Mouse (Mus musculus) macrophage (primary cell): ENCODE measurements at regions not wholly inside any gene's neighbourhood (a gene's known extent, or its start where the extent isn't known, plus 50 kb on each side); places are given as distances from the start of the nearest gene placed in this dataset.

Experiments used
- H3K27ac ChIP-seq: fragments of 350-480 bp; formaldehyde crosslinking; 2 replicates; pipeline ENCODE4 v1.9.0; 2021
- H3K36me3 ChIP-seq: fragments of 350-480 bp; formaldehyde crosslinking; 2 replicates; pipeline ENCODE4 v1.9.0; 2021; ENCODE audit errors: inconsistent target
- H3K4me3 ChIP-seq: fragments of 350-480 bp; formaldehyde crosslinking; 2 replicates; pipeline ENCODE4 v1.9.0; 2021; ENCODE audit errors: inconsistent target
- H3K79me2 ChIP-seq: fragments of 350-480 bp; formaldehyde crosslinking; 2 replicates; pipeline ENCODE4 v1.9.0; 2021; ENCODE audit errors: inconsistent target
- WGBS: methylation state at CpG from one replicate; pipeline ENCODE4 v1.1.7; 2026; ENCODE audit warnings: inconsistent platforms; ENCODE audit not compliant: missing documents; 5-methylcytosine and 5-hydroxymethylcytosine counted together

DNA sequence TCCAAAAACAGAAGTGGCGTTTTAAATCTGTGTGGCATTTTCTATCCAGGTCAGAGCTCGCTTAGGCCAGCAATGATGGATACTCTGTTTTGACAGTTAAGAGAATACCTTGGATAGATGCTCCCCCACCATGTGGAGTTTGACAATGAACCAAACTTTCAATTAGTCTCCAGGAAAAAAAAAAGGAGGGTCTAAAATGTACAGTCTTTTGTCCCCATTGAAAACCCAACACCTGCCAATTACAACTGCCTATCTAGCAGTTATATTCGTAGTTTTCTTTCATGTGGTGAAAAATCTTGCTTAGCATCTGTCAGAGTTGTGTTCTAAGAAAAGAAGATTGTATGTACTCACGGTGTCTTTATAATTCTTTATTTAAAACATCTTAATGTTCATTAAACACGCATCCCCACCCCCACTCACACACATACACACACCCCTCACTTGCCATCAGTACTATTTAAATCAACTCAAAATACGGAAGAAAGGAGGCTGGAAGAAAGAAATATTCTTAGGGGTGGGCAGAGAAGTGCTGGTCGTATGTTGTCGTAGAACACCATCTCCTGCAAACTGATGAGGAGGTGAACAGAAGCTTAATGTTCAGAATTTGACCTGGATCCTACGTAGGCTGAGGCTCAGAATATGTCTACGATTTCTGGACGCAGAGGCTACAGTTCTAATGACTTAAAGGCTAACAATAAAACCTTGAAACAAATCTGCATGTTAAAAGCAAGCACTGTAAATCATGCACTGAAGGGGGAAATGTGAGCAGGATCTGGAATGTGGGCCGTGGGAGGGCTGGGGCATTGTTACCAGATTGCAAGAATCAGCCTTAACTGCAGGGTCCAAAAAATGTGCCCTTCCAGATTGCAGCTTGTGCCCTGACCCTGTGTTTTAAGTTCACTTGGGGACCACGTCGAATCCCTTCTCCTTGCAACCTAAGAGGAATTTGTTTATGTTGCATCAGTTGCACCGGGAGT is 147.2 kb upstream of the Hhip start:
- Histone ChIP-seq H3K4me3 (no peak overlapping the region), H3K79me2 (no peaks in the 10 kb centered on the region), H3K27ac (no peak overlapping the region), H3K36me3 (no peaks in the 10 kb centered on the region)
- 76% methylated on average over 14 of the region's 15 CpGs for whole genome bisulfite sequencing

DNA sequence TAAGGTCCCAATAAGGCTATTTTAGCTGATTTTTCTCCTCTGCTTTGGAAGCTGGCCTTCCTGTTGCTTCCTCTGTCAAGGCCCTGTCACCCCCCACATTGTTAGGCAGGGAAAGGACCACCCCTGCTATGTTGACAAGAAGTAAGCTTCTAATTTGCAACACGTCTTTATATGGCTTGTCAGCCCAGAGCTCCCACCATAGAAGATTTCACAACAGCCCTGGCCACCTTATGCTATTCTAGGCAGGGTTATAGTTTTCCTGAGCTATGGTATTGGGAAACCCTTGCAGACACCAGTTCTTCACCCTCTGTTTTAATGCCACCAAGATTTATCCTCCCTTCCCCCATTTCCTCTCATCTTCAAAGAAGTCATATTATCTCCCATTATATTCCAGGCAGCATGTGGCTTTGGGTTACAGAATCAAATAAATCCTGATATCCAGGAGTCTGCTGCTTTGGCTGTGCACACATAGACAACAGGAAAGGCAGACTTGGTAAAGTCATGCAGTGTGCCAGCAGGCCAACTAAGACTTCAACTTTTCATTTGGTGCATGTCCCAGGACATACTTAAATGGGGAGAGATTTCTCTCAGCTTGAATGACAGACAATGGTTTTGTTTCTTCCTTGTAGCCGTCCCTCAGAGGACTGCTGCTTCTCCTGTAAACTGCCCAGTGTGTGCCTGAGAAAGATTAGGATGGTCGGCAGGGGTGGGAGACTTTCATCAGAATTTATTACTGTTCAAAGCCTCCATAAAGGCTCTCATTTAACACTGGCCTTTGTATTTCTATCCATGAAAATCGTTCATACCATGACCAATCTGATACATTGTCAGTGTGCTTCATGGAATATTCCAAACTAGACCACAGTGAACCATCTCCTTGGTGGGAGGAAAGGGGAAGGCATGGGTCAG is 146.2 kb upstream of the Hhip start:
- WGBS: 70% methylated on average over 4 of the region's 4 CpGs
- H3K27ac ChIP-seq: no peak overlapping the region
- H3K79me2 ChIP-seq: no peaks in the 10 kb centered on the region
- no peak overlapping the region for H3K4me3 ChIP-seq
- H3K36me3 ChIP-seq: no peaks in the 10 kb centered on the region

DNA sequence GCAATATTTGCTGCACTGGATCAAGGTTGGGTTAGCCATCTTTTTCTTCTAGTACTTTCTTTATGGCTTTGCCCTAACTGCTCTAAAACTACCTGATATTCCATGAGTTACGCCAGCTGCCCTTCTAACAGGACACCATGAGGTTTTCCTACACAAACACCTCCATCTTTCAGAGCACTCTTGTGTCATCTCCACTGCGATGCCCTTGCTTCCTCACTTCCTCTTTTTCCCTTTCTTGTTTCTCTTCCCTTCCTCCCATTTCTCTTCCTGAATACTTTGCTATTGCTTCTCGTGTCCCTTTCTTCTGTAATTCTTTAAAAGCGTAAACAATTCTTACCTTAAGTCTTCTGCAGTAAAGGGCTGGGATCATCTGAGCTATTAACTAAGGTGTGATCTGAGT is 139.9 kb upstream of the Hhip start:
- no peak overlapping the region for H3K4me3 ChIP-seq
- H3K36me3 ChIP-seq: no peaks in the 10 kb centered on the region
- no peaks in the 10 kb centered on the region for H3K79me2 ChIP-seq
- 33% methylated on average over 4 of the region's 4 CpGs for WGBS
- no peak overlapping the region for H3K27ac ChIP-seq

DNA sequence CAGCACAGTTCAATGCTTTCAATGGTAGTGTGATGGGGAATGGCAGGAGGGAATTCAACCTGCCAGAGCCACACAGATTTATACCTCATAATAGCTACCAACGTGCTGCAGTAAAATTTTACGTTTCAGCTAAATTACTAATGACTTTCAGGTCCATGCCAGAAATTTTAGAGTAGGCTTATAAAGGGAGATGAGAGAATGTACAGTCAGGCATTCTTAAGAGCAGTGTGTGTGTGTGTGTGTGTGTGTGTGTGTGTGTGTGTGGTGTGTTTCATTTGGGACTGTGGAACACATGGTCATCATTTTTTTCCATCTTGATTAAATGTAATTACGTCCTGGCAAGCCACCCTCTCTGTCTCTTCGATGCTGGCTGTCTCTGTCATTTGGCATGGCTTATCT is 132.7 kb upstream of the Hhip start:
- no peaks in the 10 kb centered on the region for H3K79me2 ChIP-seq
- no peak overlapping the region for H3K4me3 ChIP-seq
- no peaks in the 10 kb centered on the region for H3K36me3 ChIP-seq
- H3K27ac ChIP-seq: no peak overlapping the region
- 89% methylated on average over 4 of the region's 4 CpGs for WGBS

DNA sequence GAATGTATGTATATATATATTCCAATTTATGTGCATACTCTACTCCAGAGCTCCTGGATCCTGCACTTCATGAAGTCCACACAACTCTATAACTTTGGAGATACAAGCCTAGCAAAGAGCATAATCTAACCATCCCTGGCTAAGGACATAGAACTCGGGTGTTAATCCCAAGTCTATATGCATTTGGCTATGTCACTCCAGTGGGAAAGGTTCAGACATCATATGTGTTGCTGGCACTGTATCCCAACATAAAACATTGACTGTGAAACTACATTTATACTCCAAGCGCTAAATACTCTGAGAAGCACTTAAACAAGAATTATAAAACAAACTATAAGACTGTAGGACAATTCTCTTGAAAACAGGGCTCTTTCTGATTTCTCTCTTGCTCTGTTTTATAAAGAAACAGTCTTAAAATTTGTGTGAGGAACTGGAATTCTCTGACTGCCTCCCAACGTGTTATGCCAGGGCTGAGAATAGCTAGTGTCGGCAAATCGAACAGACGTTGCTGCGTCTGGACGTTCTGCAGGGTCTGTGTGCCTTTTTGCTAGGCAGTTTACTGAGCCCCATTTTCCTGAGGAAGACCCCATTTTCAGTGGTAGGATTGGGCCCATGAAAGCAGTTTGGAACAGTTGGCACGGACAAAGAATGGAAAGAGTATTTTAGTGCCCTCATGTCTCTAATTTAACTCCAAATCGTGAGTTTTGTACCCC is 132.1 kb upstream of the Hhip start:
- Histone ChIP-seq H3K79me2 (no peaks in the 10 kb centered on the region), H3K36me3 (no peaks in the 10 kb centered on the region), H3K4me3 (no peak overlapping the region), H3K27ac (no peak overlapping the region)
- WGBS: 92% methylated on average over 10 of the region's 10 CpGs

DNA sequence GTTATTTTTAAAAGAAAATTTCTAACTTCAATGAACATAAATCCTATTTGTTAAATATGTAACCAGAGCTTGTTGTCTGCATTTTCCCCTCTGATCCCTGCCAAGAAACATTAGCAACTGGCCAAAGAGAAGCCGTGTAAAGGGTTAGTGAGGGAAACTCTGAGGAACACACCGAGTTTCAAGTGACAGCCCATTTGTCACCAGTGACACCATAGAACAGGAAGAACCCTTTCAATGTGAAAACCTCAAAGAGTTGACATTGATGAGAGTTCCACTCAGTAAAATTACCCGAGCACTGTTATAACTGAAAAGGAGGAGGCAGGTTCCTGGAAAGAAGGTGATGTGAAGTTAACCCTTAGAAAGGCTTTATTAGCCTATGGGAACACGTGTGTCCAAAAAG is 127.5 kb upstream of the Hhip start:
- 10% methylated on average over 4 of the region's 4 CpGs for WGBS
- Histone ChIP-seq H3K79me2 (no peaks in the 10 kb centered on the region), H3K4me3 (no peak overlapping the region), H3K27ac (no peak overlapping the region), H3K36me3 (no peaks in the 10 kb centered on the region)

DNA sequence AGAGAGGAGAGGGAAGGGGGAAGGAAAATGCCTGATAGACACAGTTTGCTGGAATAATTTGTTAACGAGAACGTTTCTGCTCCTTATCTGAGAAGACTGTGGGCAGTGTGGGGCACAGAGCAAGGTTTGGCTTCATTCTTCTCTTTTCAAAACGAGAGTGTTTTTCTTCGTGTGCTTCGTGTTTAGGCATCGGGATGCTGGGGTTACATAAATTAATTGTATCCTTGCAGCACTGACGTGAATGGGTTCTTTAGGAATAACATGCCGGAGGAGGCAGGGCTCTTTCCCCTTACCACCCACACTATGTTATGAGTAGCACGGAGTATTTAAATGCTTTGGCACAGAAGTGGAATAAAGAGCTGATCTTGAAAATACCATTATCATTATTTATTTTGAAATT is 110.9 kb upstream of the Hhip start:
- Histone ChIP-seq H3K79me2 (no peaks in the 10 kb centered on the region), H3K27ac (no peak overlapping the region), H3K36me3 (no peaks in the 10 kb centered on the region), H3K4me3 (no peak overlapping the region)
- WGBS: 85% methylated on average over 8 of the region's 9 CpGs

DNA sequence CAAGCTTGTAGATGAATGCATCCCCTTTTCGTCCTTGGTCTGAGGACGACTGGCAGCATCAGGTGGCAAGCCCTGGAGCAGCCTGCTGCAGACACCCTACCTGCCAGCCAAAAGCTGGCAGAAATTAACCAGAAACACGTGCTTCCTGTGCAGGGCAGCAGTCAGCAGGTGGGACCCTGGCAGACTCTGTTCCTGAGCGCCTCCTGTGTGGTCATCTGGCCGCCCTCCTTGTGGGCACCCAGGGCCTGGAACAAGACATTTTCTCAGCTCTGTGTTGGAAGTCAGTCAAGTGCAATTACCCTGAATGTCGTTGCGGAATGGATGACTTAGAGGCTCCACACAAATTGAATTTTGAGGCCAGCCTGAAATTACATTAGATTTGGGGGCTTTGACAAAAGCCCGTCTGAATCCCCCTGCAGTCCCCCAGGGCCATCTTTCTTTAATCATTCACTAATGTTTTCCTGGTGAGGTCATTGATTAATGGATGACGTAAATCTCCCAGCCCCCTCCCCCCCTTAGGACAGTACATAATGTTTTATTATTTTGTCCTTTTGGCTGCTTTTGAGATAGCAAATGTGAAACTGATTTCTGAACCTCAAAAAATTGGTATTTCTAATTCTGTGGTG is 91.8 kb upstream of the Hhip start:
- Histone ChIP-seq H3K36me3 (no peaks in the 10 kb centered on the region), H3K79me2 (no peaks in the 10 kb centered on the region), H3K27ac (no peak overlapping the region), H3K4me3 (no peak overlapping the region)
- WGBS: 58% methylated on average over 9 of the region's 9 CpGs

DNA sequence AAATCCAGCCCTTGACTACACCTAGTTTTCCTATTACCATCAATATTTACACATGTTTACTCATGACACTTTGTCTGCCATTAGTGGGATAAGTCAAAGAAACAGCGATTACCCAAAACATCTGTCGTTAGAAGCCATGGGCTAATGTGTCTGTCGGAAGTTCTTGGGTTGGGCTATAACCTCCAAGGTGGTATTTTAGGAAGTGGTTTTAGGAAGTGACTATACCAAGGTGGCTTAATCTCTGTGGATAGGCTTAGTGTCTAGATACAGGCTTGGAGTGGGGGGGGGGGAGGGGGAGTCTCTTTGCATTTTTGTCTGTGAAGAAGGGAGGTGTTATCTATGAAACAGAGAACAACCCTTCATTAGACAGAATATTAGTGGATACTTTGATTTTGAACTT is 90.1 kb upstream of the Hhip start:
- Histone ChIP-seq H3K36me3 (no peaks in the 10 kb centered on the region), H3K27ac (no peak overlapping the region), H3K79me2 (no peaks in the 10 kb centered on the region), H3K4me3 (no peak overlapping the region)
- 37% methylated on average over 3 of the region's 3 CpGs for WGBS

DNA sequence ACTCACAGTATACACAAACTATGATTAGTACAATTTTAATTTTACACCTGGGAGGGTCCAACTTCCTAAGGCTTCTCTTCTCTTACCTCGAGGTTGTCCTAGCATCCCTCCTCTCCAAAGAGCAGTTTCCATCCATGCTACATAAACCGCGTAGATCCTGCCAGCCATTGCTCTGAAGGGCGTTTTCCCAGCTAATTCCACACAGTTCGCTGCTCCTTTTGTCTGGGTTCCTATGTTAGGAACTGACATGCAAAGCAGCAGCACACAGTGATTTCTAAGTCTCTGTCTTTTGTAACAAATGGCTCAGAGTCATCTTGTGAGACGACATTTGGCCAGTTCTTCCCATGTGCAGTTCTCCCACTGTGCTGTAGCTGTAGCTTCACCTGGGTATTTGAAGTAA is 80.7 kb upstream of the Hhip start:
- H3K36me3 ChIP-seq: no peaks in the 10 kb centered on the region
- no peak overlapping the region for H3K27ac ChIP-seq
- no peaks in the 10 kb centered on the region for H3K79me2 ChIP-seq
- H3K4me3 ChIP-seq: no peak overlapping the region
- 92% methylated on average over 6 of the region's 6 CpGs for WGBS

DNA sequence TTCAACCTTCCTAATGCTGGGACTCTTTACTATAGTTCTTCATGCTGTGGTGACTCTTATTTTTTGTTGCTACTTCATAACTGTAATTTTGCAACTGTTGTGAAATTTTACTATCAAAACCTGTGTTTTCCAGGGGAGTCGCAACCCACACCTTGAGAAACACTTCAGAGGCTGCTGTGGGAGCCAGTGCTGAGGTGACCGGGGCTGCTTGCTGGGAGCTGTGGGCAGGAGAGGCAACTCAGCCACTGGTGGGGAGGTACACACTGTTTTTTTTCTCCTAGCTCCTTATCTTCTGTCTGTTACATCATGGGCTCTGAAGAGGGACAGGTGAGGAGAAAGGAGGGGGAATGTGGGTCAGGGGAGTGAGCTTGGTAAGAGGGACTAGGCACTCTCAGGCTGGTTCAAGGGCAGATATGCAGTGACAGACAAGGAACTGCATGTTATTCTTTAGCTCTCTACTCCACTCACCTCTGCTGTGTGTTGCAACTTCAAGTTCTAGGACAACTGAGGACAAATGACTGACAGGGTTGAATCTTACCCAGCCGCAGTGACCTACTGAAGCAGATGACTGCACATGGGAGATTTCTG is 62.7 kb upstream of the Hhip start:
- H3K36me3 ChIP-seq: no peaks in the 10 kb centered on the region
- WGBS: 94% methylated on average over 3 of the region's 3 CpGs
- no peak overlapping the region for H3K27ac ChIP-seq

DNA sequence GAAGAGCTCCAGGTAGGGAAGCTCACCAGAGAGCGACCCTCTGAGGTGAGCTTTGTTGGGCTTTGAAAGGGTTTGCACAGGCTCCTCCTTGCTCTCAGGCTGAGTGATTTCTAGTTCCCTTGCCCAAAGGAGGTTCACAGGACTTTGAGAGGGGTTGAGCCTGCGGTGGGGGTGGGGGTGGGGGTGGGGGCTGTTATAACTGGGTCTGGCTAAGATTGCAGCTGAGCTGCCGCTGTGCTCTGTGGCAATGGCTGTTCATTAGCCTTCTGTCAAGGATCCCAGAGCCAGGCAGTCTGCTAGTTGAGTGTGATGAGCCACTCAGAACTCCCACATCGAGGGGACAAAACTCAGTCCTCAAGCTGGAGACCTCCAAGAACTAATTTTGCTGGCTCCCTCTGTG is 59.5 kb upstream of the Hhip start:
- H3K79me2 ChIP-seq: no peaks in the 10 kb centered on the region
- no peaks in the 10 kb centered on the region for H3K36me3 ChIP-seq
- no peak overlapping the region for H3K27ac ChIP-seq
- no peak overlapping the region for H3K4me3 ChIP-seq
- 86% methylated on average over 4 of the region's 4 CpGs for WGBS

More for the DNA sequence above, 62.7 kb upstream of the Hhip start:
- no peak overlapping the region for H3K4me3 ChIP-seq
- H3K79me2 ChIP-seq: no peaks in the 10 kb centered on the region
